Mouse (Mus musculus): ENCODE data around the gene 1810024B03Rik.
"Not testable (repeated sequence)": the region's sequence is repeated elsewhere in the genome, so short reads cannot be mapped to it uniquely, and the experiment has no call there.

1810024B03Rik gene

DNA sequence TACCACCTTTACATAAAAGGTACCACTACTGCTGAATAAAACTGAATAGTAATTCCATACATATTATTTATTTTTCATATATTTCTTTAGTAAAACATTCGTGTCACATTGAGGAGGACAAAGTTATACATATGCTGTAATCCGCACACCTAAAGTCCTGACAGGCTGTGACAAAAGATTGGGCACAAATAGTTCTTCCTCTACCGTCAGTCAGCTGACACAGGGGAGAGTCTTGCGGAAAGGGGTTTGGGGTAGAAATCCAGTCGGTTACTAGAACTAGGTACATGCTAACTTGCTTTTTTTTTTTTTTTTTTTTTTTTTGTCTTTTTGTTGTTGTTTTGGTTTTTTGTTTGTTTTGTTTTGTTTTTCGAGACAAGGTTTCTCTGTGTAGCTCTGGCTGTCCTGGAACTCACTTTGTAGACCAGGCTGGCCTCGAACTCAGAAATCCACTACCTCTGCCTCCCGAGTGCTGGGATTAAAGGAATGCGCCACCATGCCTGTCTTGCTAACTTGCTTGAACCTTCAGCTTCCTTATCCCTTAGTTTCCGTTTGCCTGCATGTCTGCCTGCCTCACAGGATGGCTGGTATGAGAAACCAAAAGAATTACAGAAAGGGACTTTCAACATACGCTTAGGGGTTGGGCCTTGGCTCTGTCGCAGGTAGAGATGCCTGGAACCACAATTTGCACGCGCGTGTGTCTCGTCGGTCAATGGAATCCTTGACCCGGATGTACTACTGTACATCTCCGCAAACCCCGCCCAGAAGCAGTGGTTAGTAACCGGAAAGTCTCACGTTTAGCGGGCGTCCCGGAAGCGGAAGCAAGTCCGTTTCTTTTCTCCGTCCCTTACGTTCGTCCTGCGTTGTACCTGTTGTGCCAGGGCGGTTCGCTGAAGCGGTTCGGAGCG lies at the start of gene 1810024B03Rik, which contains the start of gene Snrnp200:
Gene 1810024B03Rik (minus strand): TSS at position 734 of the 905 bp plus-strand sequence.
Gene Snrnp200 (plus strand): TSS at position 840 of the 905 bp plus-strand sequence.
- peak; percentile 91 for DNase-seq (ENCODE audit: extremely low spot score, low spot score)

DNA sequence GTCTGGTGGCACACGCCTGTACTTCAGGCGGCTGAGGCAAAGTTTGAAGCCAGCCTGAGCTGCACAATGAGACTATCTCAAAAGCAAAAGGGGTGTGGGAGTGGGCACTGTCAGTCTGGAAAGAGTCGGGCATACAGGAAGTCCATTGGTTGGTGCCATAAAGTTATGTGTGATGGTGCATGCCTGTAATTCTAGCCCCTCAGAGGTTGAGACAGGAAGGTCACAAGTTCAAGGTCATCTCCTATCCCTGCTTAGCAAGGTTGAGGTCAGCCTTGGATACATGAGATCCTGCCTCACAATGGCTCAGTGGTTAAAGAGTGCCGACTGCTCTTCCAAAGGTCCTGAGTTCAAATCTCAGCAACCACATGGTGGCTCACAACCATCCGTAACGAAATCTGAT lies 47.2 kb upstream of the 1810024B03Rik start:
- no peak for DNase-seq (ENCODE audit: extremely low spot score, low spot score)

- no peak for DNase-seq (ENCODE audit: extremely low spot score, low spot score)
These were observed 46.6 kb upstream of the 1810024B03Rik start for GRCm38 (mm10) chr2:127254604-127255134.

GRCm38 (mm10) chr2:127252787-127253186 lies 44.7 kb upstream of the 1810024B03Rik start:
- DNase-seq (ENCODE audit: extremely low spot score, low spot score): no peak

DNA sequence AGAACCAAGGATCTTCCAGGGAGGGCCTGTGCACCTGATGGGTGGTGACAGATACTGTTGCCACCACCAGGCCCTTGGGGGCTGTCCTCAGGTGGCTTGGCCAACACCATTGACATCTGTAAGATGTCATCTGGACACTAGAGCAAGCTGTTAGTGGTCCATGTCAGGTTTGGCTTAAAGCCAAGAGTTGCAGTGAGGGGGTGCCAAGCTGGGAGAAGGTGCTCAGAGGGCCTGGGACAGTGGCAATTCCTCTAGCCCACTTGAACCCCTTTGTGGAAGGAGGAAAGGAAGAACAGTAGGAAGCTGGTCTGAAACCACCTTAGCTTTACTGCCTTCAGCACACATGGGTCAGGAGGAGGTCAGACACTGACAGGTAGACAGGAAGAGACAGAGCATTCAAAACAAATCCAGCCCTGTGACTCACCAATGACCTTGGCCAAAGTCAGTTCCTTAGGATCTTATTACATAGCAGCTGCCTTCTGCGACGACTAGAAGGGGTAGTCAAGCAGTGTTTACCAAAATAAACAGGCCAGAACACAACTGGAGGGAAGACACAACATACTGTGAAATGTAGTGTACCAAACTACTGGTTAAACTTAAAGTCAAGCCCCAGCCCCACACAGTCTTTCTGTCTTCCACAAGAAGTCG lies 43.9 kb upstream of the 1810024B03Rik start:
- no peak for DNase-seq (ENCODE audit: extremely low spot score, low spot score)

DNA sequence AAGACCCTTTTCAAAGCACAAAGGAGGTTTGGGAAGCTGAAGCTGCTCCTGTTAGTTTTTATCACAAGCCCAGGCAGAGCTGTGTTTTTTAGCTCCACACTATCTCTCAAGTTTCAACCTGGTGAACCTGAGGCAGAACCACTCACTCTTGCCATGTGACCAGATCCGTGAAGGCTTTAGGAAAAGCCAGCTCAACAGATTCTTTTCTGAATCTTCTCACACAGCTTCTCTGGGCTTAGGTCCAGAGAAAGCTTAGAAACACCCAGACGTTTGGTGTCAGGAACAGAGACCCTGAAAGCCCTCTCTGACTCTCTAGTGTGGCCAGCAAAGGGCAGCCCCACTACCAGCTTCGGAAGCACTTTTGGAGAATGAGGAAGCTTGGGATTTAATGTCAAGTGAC lies 43.4 kb upstream of the 1810024B03Rik start:
- DNase-seq (ENCODE audit: extremely low spot score, low spot score): no peak

DNA sequence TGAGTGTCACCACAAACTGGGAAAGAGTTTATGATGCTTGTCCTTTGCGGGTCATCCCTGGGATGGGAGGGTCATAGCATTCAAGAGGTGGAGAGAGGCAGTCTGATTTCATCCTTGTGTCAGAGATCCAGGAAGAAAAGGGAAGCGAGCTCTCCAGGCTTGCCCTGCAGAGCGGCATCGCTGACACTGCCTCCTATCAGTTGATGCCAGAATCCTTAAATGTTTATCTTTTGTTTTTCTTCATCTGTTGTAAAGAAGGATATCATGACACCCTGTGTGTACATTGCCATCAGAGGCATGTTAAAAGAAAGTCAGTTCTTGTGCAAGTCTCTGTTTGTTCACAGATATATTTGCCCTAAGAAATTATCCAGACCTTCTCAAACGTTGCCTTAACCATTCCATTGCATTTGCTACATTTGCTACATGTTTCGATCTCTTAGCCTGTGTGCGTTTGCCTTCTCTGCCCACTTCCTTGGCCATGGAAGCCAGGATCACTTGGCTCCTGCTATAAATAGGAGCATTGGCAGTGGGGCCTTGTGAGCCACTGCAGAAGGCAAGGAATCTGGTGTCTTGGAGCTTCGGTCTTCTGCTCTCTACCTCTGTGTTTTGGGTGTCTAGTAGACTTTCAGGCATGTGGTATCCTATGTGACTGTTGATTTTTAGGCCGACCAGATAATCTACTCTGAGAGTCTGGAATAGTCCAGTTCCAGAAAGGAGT lies 42.4 kb upstream of the 1810024B03Rik start:
- no peak for DNase-seq (ENCODE audit: extremely low spot score, low spot score)

- DNase-seq (ENCODE audit: extremely low spot score, low spot score): peak; percentile 49
These were observed 40.4 kb upstream of the 1810024B03Rik start for GRCm38 (mm10) chr2:127248334-127249004.

- DNase-seq (ENCODE audit: extremely low spot score, low spot score): peak; percentile 97
These were observed 39.7 kb upstream of the 1810024B03Rik start, which contains the start of the genes Ciao1 and Tmem127 for GRCm38 (mm10) chr2:127247592-127248333. Gene Ciao1 (minus strand): TSS chr2:127247816. Gene Tmem127 (plus strand): TSS chr2:127247908.

GRCm38 (mm10) chr2:127240065-127240464 lies 32.0 kb upstream of the 1810024B03Rik start:
- DNase-seq (ENCODE audit: extremely low spot score, low spot score): no peak

DNA sequence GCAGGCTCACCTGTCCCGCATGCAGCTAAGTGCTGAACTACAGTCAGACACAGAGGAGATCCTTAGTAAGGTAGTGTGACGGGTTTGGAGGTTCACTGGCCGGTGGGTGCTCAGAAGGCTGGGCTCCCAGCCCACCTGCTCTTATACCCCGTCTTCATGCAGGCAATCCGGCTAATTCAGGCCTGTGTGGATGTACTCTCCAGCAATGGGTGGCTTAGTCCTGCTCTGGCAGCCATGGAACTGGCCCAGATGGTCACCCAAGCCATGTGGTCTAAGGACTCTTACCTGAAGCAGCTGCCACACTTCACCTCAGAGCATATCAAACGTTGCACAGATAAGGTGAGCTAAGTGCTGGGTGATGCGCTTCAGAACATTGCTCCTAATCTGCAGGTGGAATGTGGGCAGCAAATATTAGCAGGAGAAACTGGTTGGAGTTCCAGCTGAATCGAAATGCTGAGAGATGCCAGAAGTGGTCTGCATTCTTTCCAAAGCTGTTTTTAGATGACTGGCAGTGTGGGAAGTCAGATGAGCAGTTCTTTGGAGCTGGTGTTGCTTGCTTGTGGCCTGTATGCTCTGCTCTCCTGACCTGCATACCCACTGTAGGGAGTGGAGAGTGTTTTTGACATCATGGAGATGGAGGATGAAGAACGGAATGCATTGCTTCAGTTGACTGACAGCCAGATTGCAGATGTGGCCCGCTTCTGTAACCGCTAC lies 30.0 kb upstream of the 1810024B03Rik start:
- no peak for DNase-seq (ENCODE audit: extremely low spot score, low spot score)

DNA sequence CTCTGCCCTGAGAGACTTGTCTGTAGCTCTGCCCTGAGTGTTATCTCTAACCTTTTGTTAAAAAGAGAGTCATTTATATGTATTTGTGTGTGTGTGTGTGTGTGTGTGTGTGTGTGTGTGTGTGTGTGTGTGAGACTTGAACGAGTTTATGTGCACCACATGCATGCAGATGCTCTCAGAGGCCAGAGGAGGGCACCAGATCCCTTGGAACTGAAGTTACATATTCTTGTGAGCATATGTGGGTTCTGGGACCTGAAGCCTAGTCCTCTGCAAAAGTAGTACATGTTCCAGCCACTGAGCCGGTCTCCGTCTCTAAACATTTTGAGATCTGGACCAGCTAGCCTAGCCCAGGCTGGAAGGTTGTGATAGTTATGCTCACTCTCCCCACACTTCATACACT lies 17.2 kb upstream of the 1810024B03Rik start:
- no peak for DNase-seq (ENCODE audit: extremely low spot score, low spot score)

DNA sequence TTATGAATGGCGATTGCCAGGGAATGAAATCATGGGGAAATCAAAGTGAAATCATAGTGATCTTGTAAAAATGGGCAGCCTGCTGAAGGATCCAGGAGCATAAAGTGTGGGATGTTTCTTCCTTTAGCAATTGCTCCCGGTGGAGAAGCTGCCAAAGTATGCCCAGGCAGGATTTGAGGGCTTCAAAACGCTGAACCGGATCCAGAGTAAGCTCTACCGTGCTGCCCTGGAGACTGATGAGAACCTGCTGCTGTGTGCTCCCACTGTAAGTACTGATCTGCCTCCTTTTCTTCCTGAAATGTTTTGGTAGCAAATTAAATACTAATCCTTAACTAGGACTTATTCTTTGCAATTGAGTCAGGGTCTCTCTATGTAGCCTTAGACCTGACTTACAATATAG lies 9.7 kb upstream of the 1810024B03Rik start:
- DNase-seq (ENCODE audit: extremely low spot score, low spot score): no peak

GRCm38 (mm10) chr2:127210701-127211100 lies 2.6 kb upstream of the 1810024B03Rik start:
- DNase-seq (ENCODE audit: extremely low spot score, low spot score): no peak

DNA sequence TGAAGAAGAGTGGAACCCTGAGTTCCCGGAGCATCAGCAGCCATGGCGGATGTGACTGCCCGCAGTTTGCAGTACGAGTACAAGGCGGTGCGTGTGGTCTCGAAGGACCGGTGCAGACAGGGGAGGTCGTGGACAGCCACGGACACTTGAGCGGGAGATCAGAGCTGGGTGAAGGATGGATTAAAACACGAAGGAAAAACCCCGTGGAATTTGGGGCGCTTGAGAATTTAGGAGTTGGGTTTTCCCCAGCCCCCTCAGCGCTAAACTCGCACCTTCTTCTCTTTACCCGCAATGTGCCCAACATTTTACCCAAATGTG lies 331 bp upstream of the 1810024B03Rik start:
- DNase-seq (ENCODE audit: extremely low spot score, low spot score): no peak

GRCm38 (mm10) chr2:127206916-127207315 lies 1.2 kb downstream of the 1810024B03Rik start:
- DNase-seq (ENCODE audit: extremely low spot score, low spot score): no peak

- not testable (repeated sequence) for DNase-seq (ENCODE audit: extremely low spot score, low spot score)
These were observed 2.1 kb downstream of the 1810024B03Rik start for GRCm38 (mm10) chr2:127205936-127206335.

GRCm38 (mm10) chr2:127204932-127205331 lies 3.1 kb downstream of the 1810024B03Rik start:
- peak; percentile 58 for DNase-seq (ENCODE audit: extremely low spot score, low spot score)

- DNase-seq (ENCODE audit: extremely low spot score, low spot score): no peak
These were observed 18.5 kb downstream of the 1810024B03Rik start for GRCm38 (mm10) chr2:127189574-127189973.

All from neural tube, embryonic 10.5 days (tissue).